Mouse (Mus musculus) adrenal gland, adult 8-10 months (tissue): ENCODE measurements around the gene Atp5l. TPM values are rescaled to one million over a fixed set of nuclear protein-coding genes. Genes with fewer than 3 reads are reported as not detected.

ENCODE experiments used
- total RNA-seq, 4 experiments: library from RNA; stranded (reverse); gene quantifications; 2 replicates each; pipeline ENCODE4 v1.2.4; 2022

The Atp5l gene
- total RNA-seq, 4 experiments from 2014 or later, result 346 to 533 (median 405) TPM

Other genes with a start within 250 kb of the Atp5l start
- gene Treh, start 247.5 kb downstream of the Atp5l start, total RNA-seq, result not detected
- gene Phldb1, start 185.5 kb downstream of the Atp5l start, total RNA-seq, result 10 to 100 TPM; 31.7 to 64.7 (median 48.5) TPM
- gene Arcn1, start 152.9 kb downstream of the Atp5l start, total RNA-seq, result 100 to 1,000 TPM; 172 to 185 (median 176) TPM
- gene Ift46, start 152.8 kb downstream of the Atp5l start, total RNA-seq, result 100 to 1,000 TPM in 2 of 4 experiments, 10 to 100 TPM in 2; 77.7 to 116 (median 99.6) TPM
- gene Tmem25, start 121.4 kb downstream of the Atp5l start, total RNA-seq, result 10 to 100 TPM in 1 of 4 experiments, 1 to 10 TPM in 3; 8.7 to 15.3 (median 9.4) TPM
- 1 to 10 TPM; 3.7 to 9.0 (median 5.5) TPM for gene Ttc36, start 117.7 kb downstream of the Atp5l start, total RNA-seq
- 10 to 100 TPM; 32.5 to 58.2 (median 41.4) TPM for gene Kmt2a, start 39.4 kb downstream of the Atp5l start, total RNA-seq
- 100 to 1,000 TPM in 2 of 4 experiments, 10 to 100 TPM in 2; 85.1 to 103 (median 98.7) TPM for gene Ube4a, start 44.9 kb upstream of the Atp5l start, total RNA-seq
- gene Cd3g, start 59.7 kb upstream of the Atp5l start, total RNA-seq, result 1 to 10 TPM in 1 of 4 experiments, under 1 TPM in 2, not detected in 1; 0.52 to 1.3 (median 0.59) TPM
- gene Cd3d, start 61.0 kb upstream of the Atp5l start, total RNA-seq, result under 1 TPM in 1 of 4 experiments, not detected in 3; 0.38 TPM
- gene Cd3e, start 88.9 kb upstream of the Atp5l start, total RNA-seq, result 1 to 10 TPM in 3 of 4 experiments, under 1 TPM in 1; 0.56 to 2.7 (median 1.7) TPM
- gene Mpzl2, start 119.1 kb upstream of the Atp5l start, total RNA-seq, result 1 to 10 TPM; 4.5 to 7.1 (median 6.2) TPM
- 10 to 100 TPM in 2 of 4 experiments, 1 to 10 TPM in 2; 6.5 to 17.4 (median 10.1) TPM for gene Mpzl3, start 134.4 kb upstream of the Atp5l start, total RNA-seq
- gene Jaml, start 158.4 kb upstream of the Atp5l start, total RNA-seq, result 1 to 10 TPM; 2.2 to 3.9 (median 2.9) TPM
- 10 to 100 TPM in 3 of 4 experiments, 1 to 10 TPM in 1; 9.1 to 14.4 (median 13.9) TPM for gene Scn2b, start 197.0 kb upstream of the Atp5l start, total RNA-seq
- gene Scn4b, start 217.7 kb upstream of the Atp5l start, total RNA-seq, result 1 to 10 TPM; 1.2 to 1.7 (median 1.5) TPM